Mouse (Mus musculus) liver, embryonic 18 days (tissue): ENCODE data around the gene Trhde. TPM values are rescaled to one million over a fixed set of nuclear protein-coding genes. Genes with fewer than 3 reads are reported as not detected.

Source experiments
- polyA plus RNA-seq: library from polyadenylated mRNA; depleted of rRNA; stranded (reverse); fragments of >200 nt; gene quantifications from 2 replicates; pipeline ENCODE4 v1.2.3, GENCODE M21; 2012; rRNA removed

The Trhde gene
- not detected in 2 replicates for polyA plus RNA-seq

DNA sequence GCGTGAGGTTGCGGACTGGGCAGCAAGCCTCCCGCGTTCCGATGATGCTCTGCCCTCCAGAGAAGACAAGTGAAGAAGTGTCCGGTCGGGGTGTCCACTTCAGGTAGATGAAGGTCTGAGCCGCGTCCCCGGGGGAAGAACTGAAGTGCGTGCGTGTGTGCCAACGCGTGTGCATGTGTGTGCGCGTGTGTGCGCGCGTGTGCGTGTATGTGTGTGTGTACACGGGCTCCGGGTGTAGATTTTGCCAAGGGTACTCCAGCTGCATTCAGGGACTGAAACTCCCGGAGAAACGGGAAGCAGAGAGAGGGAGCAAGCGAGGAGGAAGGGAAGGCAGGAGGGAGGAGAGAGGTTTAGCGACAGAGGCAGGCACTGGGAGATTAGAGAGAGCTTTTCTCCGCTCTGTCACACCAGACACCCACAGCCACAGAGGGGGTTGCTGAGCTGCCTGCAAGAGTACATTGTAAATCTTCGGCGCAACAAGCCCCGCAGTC is at the start of gene Trhde:
TSS of gene Trhde (minus strand) at position 147 of the 491 bp plus-strand sequence.

